Mouse (Mus musculus) liver, embryonic 14 days (tissue): ENCODE measurements around the gene AL732309.1. TPM values are rescaled to one million over a fixed set of nuclear protein-coding genes. Genes with fewer than 3 reads are reported as not detected.

Source experiments
- polyA plus RNA-seq: library from polyadenylated mRNA; depleted of rRNA; stranded (reverse); fragments of >200 nt; gene quantifications from 2 replicates; pipeline ENCODE4 v1.2.3, GENCODE M21; 2012; rRNA removed

The AL732309.1 gene
- polyA plus RNA-seq, result 4.7 and 5.3 TPM in 2 replicates

GRCm38 (mm10) chr2:25246183-25247072, at the start of gene AL732309.1:
AL732309.1 (minus strand) TSS chr2:25246863.

GRCm38 (mm10) chr2:25289651-25290050, 43.0 kb upstream of the AL732309.1 start, which contains the start of gene Lrrc26:
Lrrc26 (plus strand) TSS chr2:25289915.

GRCm38 (mm10) chr2:25287927-25288649, 41.4 kb upstream of the AL732309.1 start, which contains the start of gene Tmem210:
Tmem210 (plus strand) TSS chr2:25288145.

GRCm38 (mm10) chr2:25271827-25272511, 25.3 kb upstream of the AL732309.1 start, which contains the start of the genes Ssna1 and Anapc2:
Ssna1 (minus strand) TSS chr2:25272438.
Anapc2 (plus strand) TSS chr2:25272478.

GRCm38 (mm10) chr2:25262291-25262767, 15.7 kb upstream of the AL732309.1 start, which contains the start of gene Tprn:
Tprn (plus strand) TSS chr2:25262618.

GRCm38 (mm10) chr2:25255284-25255779, 8.7 kb upstream of the AL732309.1 start, which contains the start of gene Tmem203:
Tmem203 (plus strand) TSS chr2:25255439.

GRCm38 (mm10) chr2:25242101-25242506, 4.6 kb downstream of the AL732309.1 start, which contains the start of the genes Rnf208 and Cysrt1:
Rnf208 (plus strand) TSS chr2:25242255.
Cysrt1 (minus strand) TSS chr2:25242452.

DNA sequence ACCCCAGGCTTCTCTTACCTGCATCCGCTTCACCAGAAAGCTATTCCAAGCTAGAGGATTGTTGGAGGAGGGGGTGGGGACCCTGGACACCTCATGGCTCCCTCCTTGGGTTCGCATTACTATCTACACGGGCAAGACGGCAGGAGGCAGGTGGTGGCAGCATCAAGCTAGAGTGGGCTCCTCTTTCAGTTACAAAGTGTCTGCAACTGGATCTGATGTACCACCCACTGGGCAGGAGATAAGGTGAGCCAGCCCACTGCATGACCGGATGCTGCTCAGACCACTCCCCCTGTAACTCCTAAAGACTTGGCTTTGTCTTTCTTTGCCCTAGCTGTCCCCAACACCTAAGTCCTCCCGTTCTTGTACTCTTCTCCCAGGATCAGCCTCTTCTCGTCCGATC, 10.0 kb downstream of the AL732309.1 start, which contains the start of gene Rnf224:
TSS of gene Rnf224 (minus strand) at position 174 of the 400 bp plus-strand sequence.

DNA sequence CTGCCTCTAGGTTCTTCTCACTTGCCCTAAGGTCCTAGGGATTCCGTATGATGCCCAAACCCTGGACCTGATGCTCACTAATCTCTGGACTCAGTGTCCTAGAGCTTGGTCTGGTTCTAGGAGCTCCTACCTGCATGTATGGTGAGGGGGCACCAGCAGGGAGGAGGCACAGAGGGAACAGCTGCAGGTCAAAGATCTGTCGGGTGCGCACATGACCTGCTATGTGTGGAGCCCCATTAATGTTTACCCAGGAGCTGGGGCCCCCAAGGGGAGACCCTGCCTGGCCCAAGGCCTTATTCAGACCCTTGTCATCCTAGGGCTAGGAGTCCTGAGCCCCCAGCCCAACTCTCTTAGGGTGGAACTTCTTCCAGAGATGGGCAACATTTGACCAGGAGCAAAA, 12.6 kb downstream of the AL732309.1 start, which contains the start of gene Slc34a3:
TSS of gene Slc34a3 (minus strand) at position 315 of the 400 bp plus-strand sequence.

DNA sequence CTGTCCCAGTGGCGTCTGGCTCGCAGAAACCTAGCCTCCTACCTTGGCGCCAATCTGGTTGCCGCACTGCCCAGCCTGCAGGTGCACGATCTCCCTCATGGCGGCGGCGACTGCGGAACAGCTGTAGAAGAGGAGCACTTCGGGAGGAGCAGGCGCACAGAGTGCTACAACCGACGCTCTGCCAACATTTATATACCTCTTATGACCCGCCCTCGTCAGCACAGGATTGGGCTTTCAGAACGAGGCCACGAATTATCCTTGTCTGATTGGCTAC, 22.2 kb downstream of the AL732309.1 start, which contains the start of gene Tubb4b:
TSS of gene Tubb4b (minus strand) at position 211 of the 274 bp plus-strand sequence.

GRCm38 (mm10) chr2:25218445-25218844, 28.2 kb downstream of the AL732309.1 start, which contains the start of gene Fam166a:
Fam166a (plus strand) TSS chr2:25218745.

GRCm38 (mm10) chr2:25214444-25214843, 32.2 kb downstream of the AL732309.1 start, which contains the start of gene Stpg3:
Stpg3 (minus strand) TSS chr2:25214637.

DNA sequence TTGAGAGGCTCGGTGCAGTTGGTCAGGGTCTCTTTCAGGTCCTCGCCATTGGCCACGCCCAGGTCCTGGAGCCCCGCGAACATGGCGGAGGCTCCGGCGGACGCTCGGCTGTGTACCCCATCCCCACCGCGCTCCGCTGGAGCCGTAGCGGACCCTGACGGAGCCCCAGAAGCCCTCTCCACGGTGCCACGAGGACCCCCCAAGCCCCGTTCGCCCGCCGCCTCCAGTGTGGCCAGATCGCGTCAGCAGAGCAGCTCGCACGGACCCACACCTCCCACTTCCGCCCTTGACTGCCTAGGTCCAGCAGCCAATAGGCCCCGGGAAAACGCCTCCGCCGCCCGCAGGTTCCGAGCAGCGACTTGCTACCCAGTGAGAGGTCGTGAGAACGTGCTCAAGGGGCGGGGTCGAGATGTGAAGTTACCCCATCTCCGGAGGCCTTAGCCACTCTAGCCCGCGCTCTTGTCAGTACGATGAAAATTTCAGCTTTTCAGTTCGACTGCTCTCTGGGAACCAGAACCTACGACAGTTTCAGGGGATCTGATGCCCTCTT, 35.5 kb downstream of the AL732309.1 start, which contains the start of gene Nelfb:
TSS of gene Nelfb (minus strand) at position 369 of the 550 bp plus-strand sequence.

GRCm38 (mm10) chr2:25196172-25196954, 50.3 kb downstream of the AL732309.1 start, which contains the start of gene Tor4a:
Tor4a (minus strand) TSS chr2:25196886.

Other genes starting within 250 kb of the AL732309.1 start
- 9.4 and 9.6 TPM in 2 replicates for gene Nsmf, start 192.5 kb downstream of the AL732309.1 start, polyA plus RNA-seq
- gene Entpd8, start 166.6 kb downstream of the AL732309.1 start, polyA plus RNA-seq, result 4.1 and 5.2 TPM in 2 replicates
- gene Noxa1, start 151.7 kb downstream of the AL732309.1 start, polyA plus RNA-seq, result 1.2 and 1.5 TPM in 2 replicates
- gene Nrarp, start 66.1 kb downstream of the AL732309.1 start, polyA plus RNA-seq, result 3.4 and 4.2 TPM in 2 replicates
- 2.9 and 4.0 TPM in 2 replicates for gene Tor4a, start 50.0 kb downstream of the AL732309.1 start, polyA plus RNA-seq
- gene Nelfb, start 35.4 kb downstream of the AL732309.1 start, polyA plus RNA-seq, result 16.1 and 18.8 TPM in 2 replicates
- not detected in 2 replicates for gene Stpg3, start 32.2 kb downstream of the AL732309.1 start, polyA plus RNA-seq
- gene Fam166a, start 28.1 kb downstream of the AL732309.1 start, polyA plus RNA-seq, result 0.03 and 1.2 TPM in 2 replicates
- 658 and 704 TPM in 2 replicates for gene Tubb4b, start 22.2 kb downstream of the AL732309.1 start, polyA plus RNA-seq
- not detected in 2 replicates for gene Slc34a3, start 12.5 kb downstream of the AL732309.1 start, polyA plus RNA-seq
- gene Rnf224, start 10.1 kb downstream of the AL732309.1 start, polyA plus RNA-seq, result 0.02 TPM in 1 of 2 replicates, not detected in the other
- gene Rnf208, start 4.6 kb downstream of the AL732309.1 start, polyA plus RNA-seq, result 0.60 and 0.69 TPM in 2 replicates
- not detected in 2 replicates for gene Cysrt1, start 4.4 kb downstream of the AL732309.1 start, polyA plus RNA-seq
- gene Tmem203, start 8.6 kb upstream of the AL732309.1 start, polyA plus RNA-seq, result 6.5 and 7.9 TPM in 2 replicates
- 2.0 and 3.1 TPM in 2 replicates for gene Tprn, start 15.8 kb upstream of the AL732309.1 start, polyA plus RNA-seq
- 70.9 and 83.9 TPM in 2 replicates for gene Ssna1, start 25.6 kb upstream of the AL732309.1 start, polyA plus RNA-seq
- 21.4 and 24.9 TPM in 2 replicates for gene Anapc2, start 25.6 kb upstream of the AL732309.1 start, polyA plus RNA-seq
- gene Tmem210, start 41.3 kb upstream of the AL732309.1 start, polyA plus RNA-seq, result not detected in 2 replicates
- gene Lrrc26, start 43.1 kb upstream of the AL732309.1 start, polyA plus RNA-seq, result 0.02 TPM in 1 of 2 replicates, not detected in the other
- 0.02 and 0.03 TPM in 2 replicates for gene Grin1, start 72.3 kb upstream of the AL732309.1 start, polyA plus RNA-seq
- gene Man1b1, start 85.5 kb upstream of the AL732309.1 start, polyA plus RNA-seq, result 5.0 and 8.0 TPM in 2 replicates
- gene Dpp7, start 109.5 kb upstream of the AL732309.1 start, polyA plus RNA-seq, result 9.5 and 11.0 TPM in 2 replicates
- gene Uap1l1, start 118.8 kb upstream of the AL732309.1 start, polyA plus RNA-seq, result 3.3 and 4.3 TPM in 2 replicates
- gene Sapcd2, start 125.5 kb upstream of the AL732309.1 start, polyA plus RNA-seq, result 18.3 and 19.0 TPM in 2 replicates
- gene Entpd2, start 149.0 kb upstream of the AL732309.1 start, polyA plus RNA-seq, result 0.18 and 0.22 TPM in 2 replicates
- 3.2 and 3.7 TPM in 2 replicates for gene Npdc1, start 152.5 kb upstream of the AL732309.1 start, polyA plus RNA-seq
- 0.37 and 0.68 TPM in 2 replicates for gene Fut7, start 176.4 kb upstream of the AL732309.1 start, polyA plus RNA-seq
- gene Abca2, start 181.8 kb upstream of the AL732309.1 start, polyA plus RNA-seq, result 1.9 and 2.4 TPM in 2 replicates
- 0.14 and 0.23 TPM in 2 replicates for gene Clic3, start 210.0 kb upstream of the AL732309.1 start, polyA plus RNA-seq
- gene Paxx, start 214.2 kb upstream of the AL732309.1 start, polyA plus RNA-seq, result 7.5 and 7.9 TPM in 2 replicates
- 0.21 TPM in 2 replicates for gene Ptgds, start 223.2 kb upstream of the AL732309.1 start, polyA plus RNA-seq
- not detected in 2 replicates for gene Lcn12, start 247.0 kb upstream of the AL732309.1 start, polyA plus RNA-seq